Mouse (Mus musculus) thymus, adult 2 months (tissue): ENCODE measurements around the gene Tarbp2. TPM values are rescaled to one million over a fixed set of nuclear protein-coding genes. Genes with fewer than 3 reads are reported as not detected.

Experiments
- DNase-seq: peaks from one replicate; pipeline ENCODE4 v3.0.0; 2021
- H3K27ac ChIP-seq: fragments of 200-500 bp; 2 replicates; pipeline ENCODE4 v1.5.1; 2012; ENCODE audit warnings: low read length, control low read depth; ENCODE audit not compliant: control insufficient read depth, insufficient read depth
- H3K27me3 ChIP-seq: fragments of 200-500 bp; 2 replicates; pipeline ENCODE4 v1.6.1; 2012; ENCODE audit warnings: mild to moderate bottlenecking, low read length, moderate library complexity, mixed read lengths; ENCODE audit not compliant: control insufficient read depth, insufficient read depth
- H3K36me3 ChIP-seq: fragments of 200-500 bp; 2 replicates; pipeline ENCODE4 v1.6.1; 2012; ENCODE audit warnings: mild to moderate bottlenecking, low read length, moderate library complexity; ENCODE audit not compliant: control insufficient read depth, insufficient read depth
- H3K4me1 ChIP-seq: fragments of 200-500 bp; replicated peaks from 2 replicates; pipeline ENCODE4 v1.6.1; 2012; ENCODE audit warnings: low read length; ENCODE audit not compliant: control insufficient read depth, insufficient read depth
- H3K4me3 ChIP-seq: fragments of 200-500 bp; 2 replicates; pipeline ENCODE4 v1.5.1; 2012; ENCODE audit warnings: mild to moderate bottlenecking, low read length, control low read depth, moderate library complexity; ENCODE audit not compliant: control insufficient read depth, insufficient read depth
- CTCF ChIP-seq: fragments of 200-500 bp; IDR thresholded peaks from 2 replicates; pipeline ENCODE4 v1.5.1; 2012; ENCODE audit warnings: mild to moderate bottlenecking, control low read depth, low read length, moderate library complexity, borderline replicate concordance; ENCODE audit not compliant: control insufficient read depth, poor library complexity, insufficient read depth; ENCODE audit errors: extremely low read depth
- POLR2A ChIP-seq: fragments of 200-500 bp; IDR thresholded peaks from 2 replicates; pipeline ENCODE4 v1.6.1; 2012; ENCODE audit warnings: mild to moderate bottlenecking, low read length, control low read depth, moderate library complexity; ENCODE audit not compliant: control insufficient read depth, poor library complexity, insufficient read depth; ENCODE audit errors: extremely low read depth
- WGBS: fragments of 180-500 bp; shearing (Covaris S2); methylation state at CpG from one replicate; pipeline ENCODE4 v1.1.7; 2018; 5-methylcytosine and 5-hydroxymethylcytosine counted together
- polyA plus RNA-seq: library from polyadenylated mRNA; depleted of rRNA; stranded (reverse); fragments of >200 nt; gene quantifications from 2 replicates; pipeline ENCODE4 v1.2.3, GENCODE M21; 2012

Tarbp2 gene
- polyA plus RNA-seq, 1 experiment = 166 TPM

GRCm38 (mm10) chr15:102515791-102516190, 2.2 kb upstream of the Tarbp2 start:
- TF ChIP-seq CTCF = no peak
- no peak for TF ChIP-seq POLR2A
- Histone ChIP-seq H3K27ac (no peak overlapping the region), H3K4me3 (no peak overlapping the region), H3K27me3 (no peaks in the 10 kb centered on the region), H3K36me3 (no peaks in the 10 kb centered on the region), H3K4me1 (peaks cover 16% of the 10 kb centered on the region)
- WGBS = 88% methylated on average over 4 of the region's 4 CpGs
- no peak for DNase-seq

- Histone ChIP-seq H3K27me3 (no peaks in the 10 kb centered on the region), H3K36me3 (no peaks in the 10 kb centered on the region), H3K27ac (no peak overlapping the region), H3K4me3 (peak overlapping the region; percentile 59), H3K4me1 (peaks cover 15% of the 10 kb centered on the region)
- 19% methylated on average over 12 of the region's 12 CpGs for WGBS
- no peak for TF ChIP-seq POLR2A
- no peak for TF ChIP-seq CTCF
- DNase-seq = no peak
Observed at GRCm38 (mm10) chr15:102516293-102516692, 1.7 kb upstream of the Tarbp2 start.

- peak; percentile 78 for DNase-seq
- Histone ChIP-seq H3K27me3 (no peaks in the 10 kb centered on the region), H3K4me1 (peaks cover 15% of the 10 kb centered on the region), H3K36me3 (no peaks in the 10 kb centered on the region), H3K4me3 (peak within 1 kb of the TSS; percentile 59), H3K27ac (peak within 1 kb of the TSS; percentile 49; the same call in 1 of the 2 replicates)
- WGBS = 1% methylated on average over 43 of the region's 43 CpGs
- TF ChIP-seq POLR2A (no peak), CTCF (0 out of 2 replicates have a peak, but pooled peaks have one; percentile 6)
Observed at GRCm38 (mm10) chr15:102516728-102517404, 1.1 kb upstream of the Tarbp2 start, which contains the start of gene Map3k12. Gene Map3k12, minus strand, starts transcription at chr15:102517064.

- peaks cover 15% of the 10 kb centered on the region for H3K4me1 ChIP-seq
- no peaks in the 10 kb centered on the region for H3K36me3 ChIP-seq
- WGBS = under 1% methylated on average over 10 of the region's 10 CpGs
- H3K27me3 ChIP-seq = no peaks in the 10 kb centered on the region
- peak overlapping the region; percentile 18; the same call in 1 of the 2 replicates for H3K27ac ChIP-seq
- H3K4me3 ChIP-seq = peak overlapping the region; percentile 51
- TF ChIP-seq CTCF = no peak
- 0 out of 2 replicates have a peak, but pooled peaks have one; percentile 41 for TF ChIP-seq POLR2A
- no peak for DNase-seq
Observed at GRCm38 (mm10) chr15:102517631-102517975, 389 bp upstream of the Tarbp2 start.

- under 1% methylated on average over 9 of the region's 9 CpGs for WGBS
- peaks cover 3% of the 10 kb centered on the region; the same call in 1 of the 2 replicates for H3K36me3 ChIP-seq
- no peak for DNase-seq
- H3K27me3 ChIP-seq = no peaks in the 10 kb centered on the region
- peak overlapping the region; percentile 46 for H3K27ac ChIP-seq
- no peak for TF ChIP-seq CTCF
- no peak for TF ChIP-seq POLR2A
- peak overlapping the region; percentile 52 for H3K4me3 ChIP-seq
- H3K4me1 ChIP-seq = peaks cover 15% of the 10 kb centered on the region
Observed at GRCm38 (mm10) chr15:102518859-102519201, 838 bp downstream of the Tarbp2 start.

- Histone ChIP-seq H3K4me1 (peaks cover 15% of the 10 kb centered on the region), H3K27ac (no peak overlapping the region), H3K27me3 (no peaks in the 10 kb centered on the region), H3K36me3 (peaks cover 3% of the 10 kb centered on the region; the same call in 1 of the 2 replicates), H3K4me3 (peak overlapping the region; percentile 52)
- no peak for TF ChIP-seq CTCF
- no peak for TF ChIP-seq POLR2A
- no peak for DNase-seq
- 19% methylated on average over 17 of the region's 17 CpGs for WGBS
Observed at GRCm38 (mm10) chr15:102519211-102520141, 1.5 kb downstream of the Tarbp2 start.
